Comparison of ENCODE assay signal across 8 mouse cellular contexts in the genomic region with DNA sequence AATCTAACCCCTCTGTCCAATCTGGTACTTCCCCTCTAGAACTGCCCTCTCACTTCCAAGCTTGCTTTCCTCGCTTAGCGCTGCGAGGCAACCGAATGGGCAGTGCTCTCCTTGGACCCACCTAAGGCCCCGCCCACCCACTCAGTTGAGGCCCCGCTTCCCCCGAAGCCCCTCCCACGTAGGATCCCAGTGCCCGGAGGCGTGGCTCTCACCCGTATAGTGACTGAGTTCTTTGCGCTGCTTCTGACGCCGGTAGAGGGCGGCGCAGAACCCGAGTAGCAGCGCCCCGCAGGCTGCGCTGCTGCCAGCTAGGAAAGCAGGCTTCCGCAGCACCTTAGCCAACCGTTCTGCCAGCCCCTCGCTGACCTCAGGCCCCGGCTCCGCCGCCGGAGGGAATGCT. TPM values are rescaled to one million over a fixed set of nuclear protein-coding genes. Genes with fewer than 3 reads are reported as not detected.
A peak's percentile ranks its signal among the peaks of the same experiment; 100 is the strongest.
DNase-seq lines count a peak whose midpoint lies in the region; ATAC-seq and TF ChIP-seq lines count a peak whose summit lies in the region.

No protein-coding gene starts in this region.

- TF ChIP-seq EP300 in heart, adult 2 months (IDR thresholded peaks at IDR 0.05; ENCODE audit: insufficient read depth, low read depth, low read length) = no peak

- peak overlapping the region; percentile 65 for H3K4me2 ChIP-seq in limb, embryonic 13.5 days (replicated peaks)
- H3K4me2 ChIP-seq in midbrain, embryonic 15.5 days = peak overlapping the region; percentile 51

- TF ChIP-seq POLR2A in heart, adult 2 months (IDR thresholded peaks at IDR 0.05; ENCODE audit: insufficient read depth, low read depth, low read length) = no peak

- H3K9ac ChIP-seq in heart, adult 2 months (ENCODE audit: low read depth, low read length) = no peak overlapping the region
- no peak overlapping the region for H3K9ac ChIP-seq in limb, embryonic 13.5 days
- H3K9ac ChIP-seq in midbrain, embryonic 15.5 days = peak overlapping the region; percentile 22; the same call in 1 of the 2 replicates

- no peak overlapping the region for H3K27ac ChIP-seq in heart, adult 2 months
- H3K27ac ChIP-seq in limb, embryonic 13.5 days = no peak overlapping the region
- H3K27ac ChIP-seq in midbrain, embryonic 15.5 days = no peak overlapping the region

- WGBS in heart, adult 2 months = under 1% methylated on average over 27 of the region's 27 CpGs
- whole genome bisulfite sequencing in limb, embryonic 13.5 days = under 1% methylated on average over 27 of the region's 27 CpGs
- WGBS in midbrain, embryonic 15.5 days = under 1% methylated on average over 27 of the region's 27 CpGs

- H3K4me1 ChIP-seq in heart, adult 2 months (ENCODE audit: control insufficient read depth, insufficient read depth, low read length) = no peaks in the 10 kb centered on the region
- H3K4me1 ChIP-seq in limb, embryonic 13.5 days = peaks cover 8% of the 10 kb centered on the region
- H3K4me1 ChIP-seq in midbrain, embryonic 15.5 days = no peaks in the 10 kb centered on the region; the same call in 1 of the 2 replicates

- peak; percentile 74 for DNase-seq in layer of hippocampus, adult 11-12 months (ENCODE audit: low spot score)
- no peak for DNase-seq in layer of hippocampus, adult 9-10 months (ENCODE audit: low spot score)
- peak; percentile 92 for DNase-seq in embryo, embryonic 9.5 days (ENCODE audit: extremely low spot score)
- DNase-seq in heart, adult 2 months = peak; percentile 84 to 89
- DNase-seq in kidney, adult 18-20 months = peak; percentile 82
- peak; percentile 31 to 78 for DNase-seq in spleen, postnatal 10 days (ENCODE audit: low spot score in 2 of 2)

- H3K27me3 ChIP-seq in heart, adult 2 months (ENCODE audit: control insufficient read depth, insufficient read depth, low read length) = no peaks in the 10 kb centered on the region
- H3K27me3 ChIP-seq in limb, embryonic 13.5 days = peaks cover 42% of the 10 kb centered on the region
- peaks cover 11% of the 10 kb centered on the region for H3K27me3 ChIP-seq in midbrain, embryonic 15.5 days (replicated peaks)

- no peaks in the 10 kb centered on the region for H3K9me3 ChIP-seq in limb, embryonic 13.5 days
- H3K9me3 ChIP-seq in midbrain, embryonic 15.5 days = no peaks in the 10 kb centered on the region

- no peaks in the 10 kb centered on the region for H3K79me2 ChIP-seq in heart, adult 2 months (replicated peaks; ENCODE audit: control insufficient read depth, insufficient read depth, low read length)

- intact Hi-C loops in heart, adult 2 months (cut with DNase I) = loop anchor here (2.0 to 5.0 kb wide), 3 partner anchors 14 to 73 kb away; partner anchors contain the start of gene Ccdc15

- H3K36me3 ChIP-seq in heart, adult 2 months (ENCODE audit: control insufficient read depth, insufficient read depth, low read length) = no peaks in the 10 kb centered on the region
- no peaks in the 10 kb centered on the region for H3K36me3 ChIP-seq in limb, embryonic 13.5 days
- no peaks in the 10 kb centered on the region for H3K36me3 ChIP-seq in midbrain, embryonic 15.5 days (replicated peaks)

- ATAC-seq in limb, embryonic 13.5 days (ENCODE audit: low FRiP score, low read depth) = peak; percentile 83
- peak; percentile 92 for ATAC-seq in midbrain, embryonic 15.5 days (replicated peaks)

- H3K4me3 ChIP-seq in heart, adult 2 months = peak overlapping the region; percentile 25
- H3K4me3 ChIP-seq in limb, embryonic 13.5 days = peak overlapping the region; percentile 34
- H3K4me3 ChIP-seq in midbrain, embryonic 15.5 days = peak overlapping the region; percentile 27

- peak; percentile 76 for TF ChIP-seq CTCF in heart, adult 2 months (IDR thresholded peaks at IDR 0.05)

RNA-seq across cellular contexts. Expression of gene Robo3, which starts 12.4 kb away (rescaled TPM):
- not detected for total RNA-seq in heart, adult 2 months (2021)
- polyA plus RNA-seq in heart, adult 2 months (2012; rRNA removed) = 0.29 TPM in 1 of 2 replicates, not detected in the other
- polyA plus RNA-seq in limb, embryonic 13.5 days (2015; fragmentation: Nextera tagmentation; extraction: Ambion mirVana) = 0.05 and 0.10 TPM in 2 replicates
- 4.8 and 10.0 TPM in 2 replicates for polyA plus RNA-seq in midbrain, embryonic 15.5 days (2015; fragmentation: Nextera tagmentation; extraction: Ambion mirVana)

RNA-seq across cellular contexts. Expression of gene Robo4, which starts 19.0 kb away (rescaled TPM):
- total RNA-seq in heart, adult 2 months (2021) = 10 to 100 TPM; 27.9 to 31.8 TPM
- 33.7 and 38.6 TPM in 2 replicates for polyA plus RNA-seq in heart, adult 2 months (2012; rRNA removed)
- 10.3 and 11.9 TPM in 2 replicates for polyA plus RNA-seq in limb, embryonic 13.5 days (2015; fragmentation: Nextera tagmentation; extraction: Ambion mirVana)
- polyA plus RNA-seq in midbrain, embryonic 15.5 days (2015; fragmentation: Nextera tagmentation; extraction: Ambion mirVana) = 5.2 and 6.2 TPM in 2 replicates

RNA-seq across cellular contexts. Expression of gene Hepacam, which starts 53.5 kb away (rescaled TPM):
- not detected for total RNA-seq in heart, adult 2 months (2021)
- polyA plus RNA-seq in heart, adult 2 months (2012; rRNA removed) = 0.18 and 0.29 TPM in 2 replicates
- polyA plus RNA-seq in limb, embryonic 13.5 days (2015; fragmentation: Nextera tagmentation; extraction: Ambion mirVana) = 0.11 TPM in 1 of 2 replicates, not detected in the other
- 12.3 and 15.1 TPM in 2 replicates for polyA plus RNA-seq in midbrain, embryonic 15.5 days (2015; fragmentation: Nextera tagmentation; extraction: Ambion mirVana)

Comparison
In these comparisons a context has a peak if more than half of its experiments do, and no peak if none do; other contexts are left out.
1. RNA of gene Hepacam, which starts 53.5 kb away (polyA plus RNA-seq): 12.3 to 15.1 TPM in midbrain, embryonic 15.5 days; 0.18 to 0.29 TPM in heart, adult 2 months and 0.11 TPM in limb, embryonic 13.5 days; every median in the first group is over 10 times any median in the second.
2. Peak in every context shown above with its lines, with median percentiles within 50 percentile points of each other: H3K4me3 ChIP-seq.